Mouse (Mus musculus) olfactory bulb, adult 2 months (tissue): ENCODE results near the gene Olfr433. TPM values are rescaled to one million over a fixed set of nuclear protein-coding genes. Genes with fewer than 3 reads are reported as not detected.
"Not testable (repeated sequence)": the region's sequence is repeated elsewhere in the genome, so short reads cannot be mapped to it uniquely, and the experiment has no call there.

Experiments used
- H3K27ac ChIP-seq: fragments of 200-500 bp; 2 replicates; pipeline ENCODE4 v1.5.1; 2012; ENCODE audit warnings: low read depth, low read length; ENCODE audit not compliant: insufficient read depth
- H3K4me1 ChIP-seq: fragments of 200-500 bp; 2 replicates; pipeline ENCODE4 v1.6.1; 2012; ENCODE audit warnings: low read length; ENCODE audit not compliant: control insufficient read depth, insufficient read depth
- H3K4me3 ChIP-seq: fragments of 200-500 bp; 2 replicates; pipeline ENCODE4 v1.5.1; 2012; ENCODE audit warnings: mild to moderate bottlenecking, low read depth, low read length, moderate library complexity; ENCODE audit not compliant: insufficient read depth
- CTCF ChIP-seq: fragments of 200-500 bp; IDR thresholded peaks from 2 replicates; pipeline ENCODE4 v1.5.1; 2012; ENCODE audit warnings: low read depth, mild to moderate bottlenecking, low read length, moderate library complexity; ENCODE audit not compliant: insufficient read depth
- POLR2A ChIP-seq: fragments of 200-500 bp; IDR thresholded peaks from 2 replicates; pipeline ENCODE4 v1.6.1; 2012; ENCODE audit warnings: mild to moderate bottlenecking, low read depth, low read length, moderate library complexity; ENCODE audit not compliant: insufficient read depth
- WGBS: fragments of 180-500 bp; shearing (Covaris S2); methylation state at CpG from one replicate; pipeline ENCODE4 v1.1.7; 2018; 5-methylcytosine and 5-hydroxymethylcytosine counted together
- polyA plus RNA-seq: library from polyadenylated mRNA; stranded (reverse); fragments of >200 nt; gene quantifications from 2 replicates; pipeline ENCODE4 v1.2.4, GENCODE M21; 2012; ENCODE audit warnings: low replicate concordance; ENCODE audit not compliant: missing spikeins, insufficient read depth, insufficient read length

The Olfr433 gene
- not detected in 2 replicates for polyA plus RNA-seq

- 86% methylated on average over 7 of the region's 7 CpGs for WGBS
- Histone ChIP-seq H3K4me3 (no peak within 1 kb of the TSS), H3K27ac (no peak within 1 kb of the TSS), H3K4me1 (no peaks in the 10 kb centered on the region)
- TF ChIP-seq POLR2A (no peak), CTCF (no peak)
Measured at GRCm38 (mm10) chr1:174040523-174041177, at the start of gene Olfr433. Olfr433 (plus strand) TSS chr1:174040705.

GRCm38 (mm10) chr1:173995003-173995402 is 45.5 kb upstream of the Olfr433 start:
- no peak for TF ChIP-seq POLR2A
- TF ChIP-seq CTCF = no peak
- Histone ChIP-seq H3K27ac (no peak overlapping the region), H3K4me3 (no peak overlapping the region), H3K4me1 (no peaks in the 10 kb centered on the region)
- WGBS = 93% methylated on average over 4 of the region's 4 CpGs

GRCm38 (mm10) chr1:174004352-174005109 is 36.0 kb upstream of the Olfr433 start:
- WGBS = 86% methylated on average over 2 of the region's 3 CpGs
- not testable (repeated sequence) for H3K27ac ChIP-seq, H3K4me1 ChIP-seq, H3K4me3 ChIP-seq

- H3K4me3 ChIP-seq, H3K4me1 ChIP-seq, H3K27ac ChIP-seq: not testable (repeated sequence)
Measured at GRCm38 (mm10) chr1:174007050-174007449, 33.5 kb upstream of the Olfr433 start.

GRCm38 (mm10) chr1:174031698-174032097 is 8.8 kb upstream of the Olfr433 start, which contains the start of gene Ifi205:
Ifi205 (minus strand) TSS chr1:174031810.
- Histone ChIP-seq H3K4me3 (no peak within 1 kb of the TSS), H3K27ac (no peak within 1 kb of the TSS), H3K4me1 (no peaks in the 10 kb centered on the region)
- TF ChIP-seq POLR2A (no peak), CTCF (no peak)
- WGBS = 52% methylated on average over 1 of the region's 1 CpGs

GRCm38 (mm10) chr1:174035841-174036240 is 4.7 kb upstream of the Olfr433 start:
- Histone ChIP-seq H3K27ac (no peak overlapping the region), H3K4me3 (no peak overlapping the region), H3K4me1 (no peaks in the 10 kb centered on the region)
- 23% methylated on average over 4 of the region's 4 CpGs for whole genome bisulfite sequencing
- TF ChIP-seq CTCF (no peak), POLR2A (no peak)

GRCm38 (mm10) chr1:174038480-174038879 is 2.0 kb upstream of the Olfr433 start:
- H3K27ac ChIP-seq = no peak overlapping the region
- H3K4me3 ChIP-seq = no peak overlapping the region
- WGBS = 87% methylated on average over 3 of the region's 3 CpGs
- no peak for TF ChIP-seq POLR2A
- TF ChIP-seq CTCF = no peak
- H3K4me1 ChIP-seq = no peaks in the 10 kb centered on the region

GRCm38 (mm10) chr1:174042091-174042884 is 1.8 kb downstream of the Olfr433 start:
- WGBS = 92% methylated on average over 12 of the region's 12 CpGs
- H3K27ac ChIP-seq, H3K4me1 ChIP-seq, H3K4me3 ChIP-seq: not testable (repeated sequence)

GRCm38 (mm10) chr1:174044431-174044830 is 3.9 kb downstream of the Olfr433 start:
- WGBS = 74% methylated on average over 2 of the region's 2 CpGs

GRCm38 (mm10) chr1:174048227-174048626 is 7.7 kb downstream of the Olfr433 start:
- not testable (repeated sequence) for H3K4me1 ChIP-seq, H3K4me3 ChIP-seq, H3K27ac ChIP-seq
- WGBS = 91% methylated on average over 6 of the region's 6 CpGs

More at GRCm38 (mm10) chr1:174044431-174044830, 3.9 kb downstream of the Olfr433 start:
- no peak for TF ChIP-seq CTCF
- TF ChIP-seq POLR2A = no peak
- Histone ChIP-seq H3K4me3 (no peak overlapping the region), H3K4me1 (no peaks in the 10 kb centered on the region), H3K27ac (no peak overlapping the region)
